Mouse (Mus musculus) cerebellum, postnatal 14 days (tissue): Measurements from ENCODE around the gene Cldn2.

Source experiments
- DNase-seq, 2 experiments: peaks; one replicate each; pipeline ENCODE4 v3.0.0; 2021; ENCODE audit warnings: mixed read lengths in 2 of 2

The Cldn2 gene

GRCm38 (mm10) chrX:139808085-139808484 is 7.5 kb downstream of the Cldn2 start:
- DNase-seq = peak; percentile 62 to 76

GRCm38 (mm10) chrX:139808501-139808900 is 7.9 kb downstream of the Cldn2 start:
- DNase-seq = peak; percentile 63 to 79

GRCm38 (mm10) chrX:139812636-139813298 is 12.1 kb downstream of the Cldn2 start:
- no peak for DNase-seq

GRCm38 (mm10) chrX:139813299-139814002 is 12.8 kb downstream of the Cldn2 start:
- DNase-seq = no peak

GRCm38 (mm10) chrX:139814018-139814635 is 13.5 kb downstream of the Cldn2 start:
- no peak for DNase-seq

- no peak for DNase-seq
Measured at GRCm38 (mm10) chrX:139815201-139815600, 14.6 kb downstream of the Cldn2 start.

- no peak for DNase-seq
Measured at GRCm38 (mm10) chrX:139825402-139825801, 24.8 kb downstream of the Cldn2 start.

- no peak for DNase-seq
Measured at GRCm38 (mm10) chrX:139826926-139827325, 26.3 kb downstream of the Cldn2 start.

GRCm38 (mm10) chrX:139828363-139829092 is 27.9 kb downstream of the Cldn2 start:
- DNase-seq = no peak

- peak; percentile 68 to 70 for DNase-seq
Measured at GRCm38 (mm10) chrX:139832464-139832863, 31.8 kb downstream of the Cldn2 start.

GRCm38 (mm10) chrX:139839057-139839456 is 38.4 kb downstream of the Cldn2 start:
- DNase-seq = peak in 1 of 2 experiments; percentile 10

GRCm38 (mm10) chrX:139841091-139841490 is 40.5 kb downstream of the Cldn2 start:
- DNase-seq = no peak

GRCm38 (mm10) chrX:139854795-139855194 is 54.2 kb downstream of the Cldn2 start:
- DNase-seq = no peak

GRCm38 (mm10) chrX:139859402-139859801 is 58.8 kb downstream of the Cldn2 start:
- no peak for DNase-seq
